Mouse (Mus musculus): ENCODE measurements at regions not wholly inside any gene's neighbourhood (a gene's known extent, or its start where the extent isn't known, plus 50 kb on each side); places are given as distances from the start of the nearest gene placed in this dataset.

GRCm38 (mm10) chr17:68120230-68120629 lies 116.3 kb upstream of the Arhgap28 start:
- DNase-seq (ENCODE audit: low read depth, low spot score): no peak

GRCm38 (mm10) chr17:68120744-68121143 lies 116.8 kb upstream of the Arhgap28 start:
- no peak for DNase-seq (ENCODE audit: low read depth, low spot score)

- DNase-seq (ENCODE audit: low read depth, low spot score): no peak
Observed at GRCm38 (mm10) chr17:68134373-68134772, 130.5 kb upstream of the Arhgap28 start.

GRCm38 (mm10) chr17:68135436-68135835 lies 131.5 kb upstream of the Arhgap28 start:
- no peak for DNase-seq (ENCODE audit: low read depth, low spot score)

GRCm38 (mm10) chr17:68143307-68143706 lies 130.3 kb upstream of the L3mbtl4 start:
- no peak for DNase-seq (ENCODE audit: low read depth, low spot score)

- DNase-seq (ENCODE audit: low read depth, low spot score): no peak
Observed at GRCm38 (mm10) chr17:68149237-68149792, 124.3 kb upstream of the L3mbtl4 start.

GRCm38 (mm10) chr17:68152438-68153120 lies 121.0 kb upstream of the L3mbtl4 start:
- DNase-seq (ENCODE audit: low read depth, low spot score): no peak

- no peak for DNase-seq (ENCODE audit: low read depth, low spot score)
Observed at GRCm38 (mm10) chr17:68154879-68155278, 118.7 kb upstream of the L3mbtl4 start.

- no peak for DNase-seq (ENCODE audit: low read depth, low spot score)
Observed at GRCm38 (mm10) chr17:68158172-68158651, 115.4 kb upstream of the L3mbtl4 start.

- DNase-seq (ENCODE audit: low read depth, low spot score): no peak
Observed at GRCm38 (mm10) chr17:68161107-68161506, 112.5 kb upstream of the L3mbtl4 start.

- DNase-seq (ENCODE audit: low read depth, low spot score): no peak
Observed at GRCm38 (mm10) chr17:68163545-68163944, 110.1 kb upstream of the L3mbtl4 start.

GRCm38 (mm10) chr17:68164666-68165065 lies 108.9 kb upstream of the L3mbtl4 start:
- DNase-seq (ENCODE audit: low read depth, low spot score): no peak

GRCm38 (mm10) chr17:68165171-68165825 lies 108.3 kb upstream of the L3mbtl4 start:
- DNase-seq (ENCODE audit: low read depth, low spot score): no peak

GRCm38 (mm10) chr17:68166397-68166796 lies 107.2 kb upstream of the L3mbtl4 start:
- DNase-seq (ENCODE audit: low read depth, low spot score): no peak

GRCm38 (mm10) chr17:68172838-68173237 lies 100.8 kb upstream of the L3mbtl4 start:
- no peak for DNase-seq (ENCODE audit: low read depth, low spot score)

- peak; percentile 61 for DNase-seq (ENCODE audit: low read depth, low spot score)
Observed at GRCm38 (mm10) chr17:68176611-68177165, 96.9 kb upstream of the L3mbtl4 start.

- no peak for DNase-seq (ENCODE audit: low read depth, low spot score)
Observed at GRCm38 (mm10) chr17:68177835-68178234, 95.8 kb upstream of the L3mbtl4 start.

- DNase-seq (ENCODE audit: low read depth, low spot score): no peak
Observed at GRCm38 (mm10) chr17:68185385-68185784, 88.2 kb upstream of the L3mbtl4 start.

GRCm38 (mm10) chr17:68189888-68190287 lies 83.7 kb upstream of the L3mbtl4 start:
- no peak for DNase-seq (ENCODE audit: low read depth, low spot score)

GRCm38 (mm10) chr17:68205545-68205944 lies 68.1 kb upstream of the L3mbtl4 start:
- DNase-seq (ENCODE audit: low read depth, low spot score): no peak

GRCm38 (mm10) chr17:68208837-68209236 lies 64.8 kb upstream of the L3mbtl4 start:
- DNase-seq (ENCODE audit: low read depth, low spot score): no peak
